Mouse (Mus musculus): ENCODE measurements around the gene Pcca.

Pcca gene

GRCm38 (mm10) chr14:122534017-122534924 is at the start of gene Pcca:
Gene Pcca, plus strand, starts transcription at chr14:122534324.
- DNase-seq (ENCODE audit: low spot score in 2 of 2): peak; percentile 93 to 95

- DNase-seq (ENCODE audit: low spot score in 2 of 2): no peak
These were observed 49.7 kb upstream of the Pcca start for GRCm38 (mm10) chr14:122484458-122484843.

DNA sequence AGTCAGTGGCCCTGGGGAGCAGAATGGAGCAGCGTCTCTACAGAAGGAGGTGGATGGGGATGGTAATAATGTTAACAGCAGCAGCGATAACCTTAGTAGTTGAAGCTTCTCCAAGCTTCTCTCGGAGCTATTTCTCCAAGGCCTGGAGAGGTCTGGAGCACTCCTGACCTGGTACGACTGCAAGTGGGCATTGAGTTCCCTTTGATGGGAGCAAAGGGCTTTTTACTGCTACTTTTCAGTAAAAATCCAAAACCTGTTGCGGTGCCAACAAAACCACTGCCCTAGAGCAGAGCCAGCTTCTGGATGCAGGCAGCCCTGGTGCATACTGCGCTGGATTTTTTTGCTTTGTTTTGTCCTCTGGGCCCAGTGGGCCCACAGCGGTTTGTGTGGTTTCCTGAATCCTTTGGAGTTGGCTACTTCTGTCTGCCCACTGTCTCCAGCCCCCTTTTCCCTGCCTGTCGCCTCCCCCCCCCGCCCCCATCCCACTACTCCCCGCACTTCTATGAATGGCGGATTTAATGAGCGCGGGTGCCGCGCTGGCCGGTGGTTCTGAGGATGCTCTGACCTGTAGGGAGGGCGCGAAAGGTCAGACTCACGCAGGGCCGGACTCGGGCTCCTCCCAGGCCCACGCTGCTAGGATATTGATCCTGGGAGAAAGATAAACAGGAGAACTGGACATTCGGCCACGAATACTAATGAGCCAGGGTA is 49.1 kb upstream of the Pcca start:
- DNase-seq (ENCODE audit: low spot score in 2 of 2): no peak

DNA sequence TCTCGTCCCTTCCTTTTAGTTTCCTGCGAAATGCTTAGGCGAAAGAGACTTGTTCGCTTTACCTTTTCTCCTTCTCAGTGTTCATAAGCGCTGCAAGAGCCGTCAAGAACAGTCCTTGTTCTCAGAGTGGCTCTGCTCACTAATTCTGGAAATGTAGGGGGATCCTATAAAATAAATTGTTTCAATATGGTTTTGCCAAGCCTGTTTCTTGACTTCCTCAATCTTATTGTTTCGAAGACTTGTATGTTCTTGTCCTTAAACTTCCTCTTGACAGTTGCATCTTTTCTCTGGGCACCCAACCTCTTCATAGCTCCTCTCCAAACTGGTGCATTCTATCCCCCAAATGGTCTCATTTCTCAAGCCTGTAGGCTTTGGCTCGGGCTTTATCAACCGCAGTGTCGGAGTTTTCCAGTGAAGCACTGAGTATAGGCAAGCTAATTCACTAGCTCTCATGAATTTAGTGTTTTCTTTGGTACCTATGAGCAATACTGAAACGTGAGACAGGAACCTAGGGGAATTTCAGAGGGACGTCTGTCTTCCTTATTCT is 48.4 kb upstream of the Pcca start:
- DNase-seq (ENCODE audit: low spot score in 2 of 2): no peak

- no peak for DNase-seq (ENCODE audit: low spot score in 2 of 2)
These were observed 47.5 kb upstream of the Pcca start for GRCm38 (mm10) chr14:122486611-122487010.

DNA sequence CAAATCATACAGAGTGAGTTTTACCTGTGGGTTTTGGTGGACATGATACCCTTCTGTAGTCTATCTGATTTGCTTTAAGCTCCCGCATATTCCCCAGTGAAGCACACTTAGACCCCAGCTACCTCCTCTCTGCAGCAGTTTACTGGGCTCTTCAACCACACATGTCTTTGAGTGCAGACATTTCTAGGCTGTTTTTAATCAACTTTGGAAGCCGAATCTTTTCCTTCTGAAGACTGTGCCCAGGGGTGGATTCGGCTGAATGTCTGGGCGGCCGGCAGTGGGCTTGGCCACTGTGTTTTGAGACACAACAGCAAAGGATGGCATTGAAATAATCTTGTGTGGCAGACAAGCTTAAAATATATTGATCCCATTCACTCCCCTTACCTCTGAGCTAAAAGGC is 46.8 kb upstream of the Pcca start:
- no peak for DNase-seq (ENCODE audit: low spot score in 2 of 2)

DNA sequence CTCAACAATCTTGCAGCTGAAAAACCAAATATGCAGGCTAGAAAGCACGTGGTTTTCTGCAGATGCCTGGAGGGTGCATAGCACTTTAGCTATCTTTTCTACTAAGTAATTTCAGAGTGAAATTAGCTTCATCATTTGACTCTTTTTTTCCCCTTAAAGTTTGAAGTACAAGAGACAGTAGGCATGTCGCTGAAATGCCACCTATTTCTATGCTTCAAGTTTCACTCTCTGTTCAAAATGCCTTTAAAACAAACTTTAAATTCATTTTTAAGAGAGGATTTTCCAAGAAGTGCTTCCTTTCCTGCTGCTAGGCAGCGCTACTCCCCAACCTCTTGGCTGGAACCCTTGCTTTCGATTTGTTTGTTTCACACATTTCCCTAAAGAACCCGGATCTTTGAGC is 45.1 kb upstream of the Pcca start:
- no peak for DNase-seq (ENCODE audit: low spot score in 2 of 2)

DNA sequence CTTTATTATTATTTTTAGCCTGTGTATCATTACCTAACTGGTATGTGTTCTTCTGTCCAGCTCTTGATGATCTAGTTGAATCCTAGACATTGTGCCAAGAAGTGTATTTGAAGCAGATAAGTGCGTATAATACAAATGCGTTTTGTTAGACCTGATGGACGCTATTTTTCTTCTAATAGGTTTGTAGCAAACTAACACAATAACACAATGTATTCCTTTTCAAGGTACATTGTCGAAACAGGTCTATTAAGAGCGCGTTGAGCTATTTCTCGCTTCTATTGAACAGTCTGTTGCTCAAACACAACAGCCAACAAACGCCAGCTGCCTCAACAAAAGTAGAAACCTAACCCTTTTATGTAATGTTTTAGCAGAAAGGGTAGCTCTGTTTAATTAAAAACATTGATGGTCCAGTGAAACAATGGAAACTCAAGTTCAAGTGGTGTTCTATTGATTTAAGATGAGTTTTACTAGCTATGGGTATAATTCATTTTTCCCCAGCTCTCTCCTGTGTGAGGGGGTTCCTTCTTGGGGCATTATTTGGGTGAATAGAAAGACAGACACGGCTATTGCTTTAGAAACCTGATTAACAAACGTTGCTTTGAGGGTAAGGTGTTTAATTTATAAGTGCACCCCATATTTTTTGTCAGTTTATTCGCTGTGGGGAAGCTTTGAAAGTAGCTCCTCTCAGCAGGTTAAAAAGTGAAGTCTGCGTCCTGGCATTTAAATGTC is 44.3 kb upstream of the Pcca start:
- no peak for DNase-seq (ENCODE audit: low spot score in 2 of 2)

GRCm38 (mm10) chr14:122490441-122491328 is 43.4 kb upstream of the Pcca start, which contains the start of gene Gm10837:
Gene Gm10837, plus strand, starts transcription at chr14:122490586.
- no peak for DNase-seq (ENCODE audit: low spot score in 2 of 2)

GRCm38 (mm10) chr14:122491521-122491920 is 42.6 kb upstream of the Pcca start:
- DNase-seq (ENCODE audit: low spot score in 2 of 2): no peak

- no peak for DNase-seq (ENCODE audit: low spot score in 2 of 2)
These were observed 42.1 kb upstream of the Pcca start for GRCm38 (mm10) chr14:122492015-122492414.

DNA sequence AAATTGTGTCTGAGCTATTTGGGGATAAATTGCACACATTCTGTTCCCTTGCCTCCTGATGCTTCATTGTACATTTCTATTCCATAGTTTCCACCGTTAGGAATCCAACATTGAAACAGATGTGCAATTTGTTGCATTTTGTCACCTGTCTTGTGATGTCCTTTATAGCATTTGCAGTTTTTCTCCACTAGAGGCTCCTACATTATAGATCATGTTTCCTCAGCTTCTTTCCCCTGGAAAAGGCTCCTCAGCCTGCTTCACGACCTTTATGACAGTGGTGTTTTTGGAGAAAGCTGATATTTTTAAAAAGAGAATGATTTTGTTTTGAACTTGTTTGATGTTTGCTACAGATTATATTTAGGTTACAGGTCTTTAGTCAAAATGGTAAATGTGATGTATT is 25.1 kb upstream of the Pcca start:
- no peak for DNase-seq (ENCODE audit: low spot score in 2 of 2)

DNA sequence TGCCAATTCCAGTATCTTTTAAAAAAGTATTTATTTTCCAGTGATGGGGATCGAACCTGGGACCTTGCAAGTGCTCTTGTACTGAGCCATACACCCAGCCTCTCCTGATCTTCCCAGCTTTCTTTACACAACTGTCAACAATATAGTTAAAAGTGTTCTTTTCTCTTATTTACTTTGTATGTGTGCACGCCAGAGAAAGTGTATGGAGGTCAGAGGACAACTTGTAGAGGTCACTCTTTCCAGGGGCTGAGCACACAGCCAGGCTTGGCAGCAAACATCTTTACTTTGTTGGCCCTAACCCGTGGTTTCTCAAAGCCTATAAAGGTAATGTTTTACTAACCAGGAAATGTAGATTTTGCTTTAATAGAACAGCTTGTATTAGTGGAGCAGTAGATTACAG is 22.6 kb upstream of the Pcca start:
- DNase-seq (ENCODE audit: low spot score in 2 of 2): no peak

GRCm38 (mm10) chr14:122513511-122514036 is 20.6 kb upstream of the Pcca start:
- DNase-seq (ENCODE audit: low spot score in 2 of 2): no peak

GRCm38 (mm10) chr14:122528475-122528874 is 5.6 kb upstream of the Pcca start:
- DNase-seq (ENCODE audit: low spot score in 2 of 2): no peak

DNA sequence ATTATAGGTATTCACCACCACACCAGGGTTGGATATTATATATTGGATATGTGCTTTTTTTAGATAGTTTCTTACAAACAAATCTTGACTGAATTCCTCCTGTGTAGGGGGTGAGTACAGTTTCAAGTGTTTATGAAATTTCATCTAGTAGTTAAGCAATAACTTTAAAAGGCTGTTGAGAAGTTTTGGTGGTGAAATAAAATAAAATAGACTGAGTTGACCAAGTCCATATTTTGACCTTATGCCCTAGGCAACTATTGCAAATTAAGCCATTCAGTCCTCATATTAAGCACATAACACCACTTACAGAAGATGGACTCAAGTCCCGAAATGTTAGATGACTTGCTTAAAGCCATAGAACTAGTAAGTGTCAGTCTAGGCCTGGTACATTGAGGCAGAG is 1.9 kb downstream of the Pcca start:
- DNase-seq (ENCODE audit: low spot score in 2 of 2): no peak

GRCm38 (mm10) chr14:122548421-122548820 is 14.3 kb downstream of the Pcca start:
- no peak for DNase-seq (ENCODE audit: low spot score in 2 of 2)

GRCm38 (mm10) chr14:122548905-122549304 is 14.8 kb downstream of the Pcca start:
- DNase-seq (ENCODE audit: low spot score in 2 of 2): no peak

DNA sequence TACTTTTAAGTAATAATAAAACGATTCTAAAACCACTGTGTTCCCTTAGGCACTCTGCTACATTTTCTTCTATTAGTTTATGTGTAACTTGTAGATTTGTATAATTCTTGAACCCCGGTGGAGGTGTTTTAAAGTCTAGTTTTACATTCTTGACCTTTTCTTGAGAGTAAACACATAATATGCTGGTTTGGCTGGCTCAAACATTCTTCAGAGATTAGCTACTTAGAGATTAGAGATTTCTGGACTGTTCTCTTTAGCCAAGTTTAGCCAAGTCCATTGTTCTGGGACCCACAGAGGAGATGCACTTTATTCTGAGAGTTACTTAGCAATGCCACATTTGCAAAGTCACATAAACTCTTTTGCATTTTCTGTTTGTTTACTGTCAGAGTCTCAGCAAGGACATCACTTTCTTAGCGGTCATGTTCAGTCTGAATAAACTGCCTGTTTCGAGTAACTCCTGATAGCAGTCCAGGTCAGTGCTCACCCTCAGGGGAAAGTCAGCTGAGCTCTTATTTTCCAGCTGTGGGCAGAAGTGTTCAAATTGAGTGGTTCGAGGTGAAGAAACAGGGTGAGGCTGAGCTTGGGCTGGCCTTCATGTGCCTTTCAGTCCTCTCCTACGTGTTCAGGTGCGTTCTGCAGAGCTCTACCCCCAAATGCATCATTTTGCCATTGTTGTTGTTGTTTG is 18.8 kb downstream of the Pcca start:
- DNase-seq (ENCODE audit: low spot score in 2 of 2): no peak

DNA sequence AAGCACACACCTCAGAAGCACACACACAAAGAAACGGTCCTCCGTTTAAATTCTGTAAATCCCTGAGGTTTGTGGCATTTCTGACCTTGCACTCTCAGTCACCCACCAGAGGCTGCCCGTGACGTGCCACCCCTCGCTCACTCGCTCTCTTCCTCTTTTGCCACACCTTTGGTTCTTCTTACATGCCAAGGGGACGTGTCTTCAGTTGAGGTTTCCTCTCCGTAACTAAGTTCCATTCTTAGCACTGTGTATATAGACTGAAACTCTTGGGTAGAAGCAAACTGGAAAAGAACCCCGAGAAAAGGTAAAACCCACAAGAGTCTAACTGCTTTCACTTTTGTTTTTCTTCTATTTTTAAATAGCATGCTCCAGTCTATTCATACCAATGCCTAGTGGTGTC is 23.2 kb downstream of the Pcca start:
- DNase-seq (ENCODE audit: low spot score in 2 of 2): no peak

All from frontal cortex, postnatal 14 days (tissue).